Mouse (Mus musculus): ENCODE results near the gene Ceacam19. TPM values are rescaled to one million over a fixed set of nuclear protein-coding genes. Genes with fewer than 3 reads are reported as not detected.

The Ceacam19 gene
- polyA plus RNA-seq, 1 experiment from 2014 or later = not detected

GRCm38 (mm10) chr7:19911292-19911658 is 23.5 kb upstream of the Ceacam19 start:
- WGBS = 93% methylated on average over 6 of the region's 6 CpGs
- Histone ChIP-seq H3K27ac (ENCODE audit: low read depth, low read length) (no peak overlapping the region), H3K27me3 (ENCODE audit: control insufficient read depth, insufficient read depth, low read length) (no peaks in the 10 kb centered on the region), H3K4me2 (ENCODE audit: low read depth, low read length) (no peak overlapping the region), H3K4me3 (ENCODE audit: low read depth, low read length) (no peak overlapping the region), H3K9ac (replicated peaks; ENCODE audit: low read depth, low read length) (no peak overlapping the region), H3K9me3 (ENCODE audit: control insufficient read depth, low read length) (0 out of 2 replicates have a peak, but pooled peaks cover 3% of the 10 kb centered on the region), H3K36me3 (ENCODE audit: control insufficient read depth, insufficient read depth, low read length) (peaks cover 3% of the 10 kb centered on the region; the same call in 1 of the 2 replicates), H3K4me1 (ENCODE audit: control insufficient read depth, insufficient read depth, low read length) (no peaks in the 10 kb centered on the region)
- ATAC-seq (ENCODE audit: low read depth) = no peak

GRCm38 (mm10) chr7:19910421-19911291 is 22.9 kb upstream of the Ceacam19 start:
- H3K36me3 ChIP-seq (ENCODE audit: control insufficient read depth, insufficient read depth, low read length) = peaks cover 3% of the 10 kb centered on the region; the same call in 1 of the 2 replicates
- ATAC-seq (ENCODE audit: low read depth) = peak; percentile 87
- no peak overlapping the region for H3K9ac ChIP-seq (replicated peaks; ENCODE audit: low read depth, low read length)
- H3K4me1 ChIP-seq (ENCODE audit: control insufficient read depth, insufficient read depth, low read length) = no peaks in the 10 kb centered on the region
- WGBS = 49% methylated on average over 21 of the region's 21 CpGs
- no peak overlapping the region for H3K4me2 ChIP-seq (ENCODE audit: low read depth, low read length)
- 0 out of 2 replicates have a peak, but pooled peaks cover 3% of the 10 kb centered on the region for H3K9me3 ChIP-seq (ENCODE audit: control insufficient read depth, low read length)
- H3K27me3 ChIP-seq (ENCODE audit: control insufficient read depth, insufficient read depth, low read length) = no peaks in the 10 kb centered on the region
- no peak overlapping the region for H3K27ac ChIP-seq (ENCODE audit: low read depth, low read length)
- no peak overlapping the region for H3K4me3 ChIP-seq (ENCODE audit: low read depth, low read length)

- H3K36me3 ChIP-seq (ENCODE audit: control insufficient read depth, insufficient read depth, low read length) = no peaks in the 10 kb centered on the region
- no peaks in the 10 kb centered on the region; the same call in 1 of the 2 replicates for H3K9me3 ChIP-seq (ENCODE audit: control insufficient read depth, low read length)
- H3K27ac ChIP-seq (ENCODE audit: low read depth, low read length) = no peak overlapping the region
- no peak for ATAC-seq (ENCODE audit: low read depth)
- H3K4me3 ChIP-seq (ENCODE audit: low read depth, low read length) = no peak overlapping the region
- WGBS = 53% methylated on average over 8 of the region's 8 CpGs
- H3K4me1 ChIP-seq (ENCODE audit: control insufficient read depth, insufficient read depth, low read length) = no peaks in the 10 kb centered on the region
- no peak overlapping the region for H3K9ac ChIP-seq (replicated peaks; ENCODE audit: low read depth, low read length)
- H3K27me3 ChIP-seq (ENCODE audit: control insufficient read depth, insufficient read depth, low read length) = no peaks in the 10 kb centered on the region
- no peak overlapping the region for H3K4me2 ChIP-seq (ENCODE audit: low read depth, low read length)
Observed at GRCm38 (mm10) chr7:19889881-19890280, 2.1 kb upstream of the Ceacam19 start.

GRCm38 (mm10) chr7:19880754-19881153 is 7.0 kb downstream of the Ceacam19 start:
- no peak overlapping the region for H3K4me2 ChIP-seq (ENCODE audit: low read depth, low read length)
- no peaks in the 10 kb centered on the region for H3K9me3 ChIP-seq (ENCODE audit: control insufficient read depth, low read length)
- 81% methylated on average over 8 of the region's 8 CpGs for WGBS
- no peak overlapping the region for H3K9ac ChIP-seq (replicated peaks; ENCODE audit: low read depth, low read length)
- H3K27me3 ChIP-seq (ENCODE audit: control insufficient read depth, insufficient read depth, low read length) = no peaks in the 10 kb centered on the region
- ATAC-seq (ENCODE audit: low read depth) = no peak
- H3K4me3 ChIP-seq (ENCODE audit: low read depth, low read length) = no peak overlapping the region
- H3K4me1 ChIP-seq (ENCODE audit: control insufficient read depth, insufficient read depth, low read length) = no peaks in the 10 kb centered on the region
- H3K36me3 ChIP-seq (ENCODE audit: control insufficient read depth, insufficient read depth, low read length) = no peaks in the 10 kb centered on the region
- H3K27ac ChIP-seq (ENCODE audit: low read depth, low read length) = no peak overlapping the region

- H3K36me3 ChIP-seq (ENCODE audit: control insufficient read depth, insufficient read depth, low read length) = no peaks in the 10 kb centered on the region
- no peak overlapping the region for H3K9ac ChIP-seq (replicated peaks; ENCODE audit: low read depth, low read length)
- H3K4me3 ChIP-seq (ENCODE audit: low read depth, low read length) = no peak overlapping the region
- H3K4me2 ChIP-seq (ENCODE audit: low read depth, low read length) = no peak overlapping the region
- H3K9me3 ChIP-seq (ENCODE audit: control insufficient read depth, low read length) = no peaks in the 10 kb centered on the region
- no peaks in the 10 kb centered on the region for H3K4me1 ChIP-seq (ENCODE audit: control insufficient read depth, insufficient read depth, low read length)
- ATAC-seq (ENCODE audit: low read depth) = peak; percentile 45; the same call in 1 of the 2 replicates
- no peak overlapping the region for H3K27ac ChIP-seq (ENCODE audit: low read depth, low read length)
- no peaks in the 10 kb centered on the region for H3K27me3 ChIP-seq (ENCODE audit: control insufficient read depth, insufficient read depth, low read length)
- WGBS = 64% methylated on average over 14 of the region's 14 CpGs
Observed at GRCm38 (mm10) chr7:19876781-19877425, 10.9 kb downstream of the Ceacam19 start.

- 62% methylated on average over 13 of the region's 13 CpGs for WGBS
- Histone ChIP-seq H3K27ac (ENCODE audit: low read depth, low read length) (no peak overlapping the region), H3K4me3 (ENCODE audit: low read depth, low read length) (no peak overlapping the region), H3K4me1 (ENCODE audit: control insufficient read depth, insufficient read depth, low read length) (no peaks in the 10 kb centered on the region), H3K27me3 (ENCODE audit: control insufficient read depth, insufficient read depth, low read length) (no peaks in the 10 kb centered on the region), H3K9me3 (ENCODE audit: control insufficient read depth, low read length) (no peaks in the 10 kb centered on the region), H3K36me3 (ENCODE audit: control insufficient read depth, insufficient read depth, low read length) (no peaks in the 10 kb centered on the region), H3K4me2 (ENCODE audit: low read depth, low read length) (no peak overlapping the region), H3K9ac (replicated peaks; ENCODE audit: low read depth, low read length) (no peak overlapping the region)
- ATAC-seq (ENCODE audit: low read depth) = peak; percentile 50; the same call in 1 of the 2 replicates
Observed at GRCm38 (mm10) chr7:19875948-19876682, 11.7 kb downstream of the Ceacam19 start.

- H3K4me3 ChIP-seq (ENCODE audit: low read depth, low read length) = no peak overlapping the region
- no peak overlapping the region for H3K27ac ChIP-seq (ENCODE audit: low read depth, low read length)
- no peaks in the 10 kb centered on the region for H3K9me3 ChIP-seq (ENCODE audit: control insufficient read depth, low read length)
- no peaks in the 10 kb centered on the region for H3K27me3 ChIP-seq (ENCODE audit: control insufficient read depth, insufficient read depth, low read length)
- no peak for ATAC-seq (ENCODE audit: low read depth)
- 47% methylated on average over 5 of the region's 5 CpGs for WGBS
- H3K4me1 ChIP-seq (ENCODE audit: control insufficient read depth, insufficient read depth, low read length) = no peaks in the 10 kb centered on the region
- H3K36me3 ChIP-seq (ENCODE audit: control insufficient read depth, insufficient read depth, low read length) = no peaks in the 10 kb centered on the region
- no peak overlapping the region for H3K4me2 ChIP-seq (ENCODE audit: low read depth, low read length)
- H3K9ac ChIP-seq (replicated peaks; ENCODE audit: low read depth, low read length) = no peak overlapping the region
Observed at GRCm38 (mm10) chr7:19871943-19872601, 15.7 kb downstream of the Ceacam19 start.

GRCm38 (mm10) chr7:19871137-19871621 is 16.6 kb downstream of the Ceacam19 start:
- 71% methylated on average over 10 of the region's 10 CpGs for WGBS
- Histone ChIP-seq H3K36me3 (ENCODE audit: control insufficient read depth, insufficient read depth, low read length) (no peaks in the 10 kb centered on the region), H3K9me3 (ENCODE audit: control insufficient read depth, low read length) (no peaks in the 10 kb centered on the region), H3K4me1 (ENCODE audit: control insufficient read depth, insufficient read depth, low read length) (no peaks in the 10 kb centered on the region), H3K27me3 (ENCODE audit: control insufficient read depth, insufficient read depth, low read length) (no peaks in the 10 kb centered on the region), H3K4me3 (ENCODE audit: low read depth, low read length) (no peak overlapping the region), H3K4me2 (ENCODE audit: low read depth, low read length) (no peak overlapping the region), H3K27ac (ENCODE audit: low read depth, low read length) (no peak overlapping the region), H3K9ac (replicated peaks; ENCODE audit: low read depth, low read length) (no peak overlapping the region)
- no peak for ATAC-seq (ENCODE audit: low read depth)
